Mouse (Mus musculus) lung, postnatal 4 days (tissue): ENCODE measurements around the gene Baiap2l1.

Experiments used
- DNase-seq, 2 experiments: peaks; one replicate each; pipeline ENCODE4 v3.0.0; 2021

Baiap2l1 gene

GRCm38 (mm10) chr5:144223503-144223862 is 134.4 kb downstream of the Baiap2l1 start, which contains the start of gene Tecpr1:
TSS of gene Tecpr1 (minus strand) at chr5:144223615.
- DNase-seq, result peak; percentile 96 to 97

- DNase-seq, result peak; percentile 73 to 83
Measured at GRCm38 (mm10) chr5:144222811-144223502, 135.0 kb downstream of the Baiap2l1 start.

GRCm38 (mm10) chr5:144221305-144221704 is 136.6 kb downstream of the Baiap2l1 start:
- peak; percentile 52 for DNase-seq

- DNase-seq, result no peak
Measured at GRCm38 (mm10) chr5:144219936-144220335, 138.0 kb downstream of the Baiap2l1 start.

- peak; percentile 44 to 57 for DNase-seq
Measured at GRCm38 (mm10) chr5:144219306-144219705, 138.6 kb downstream of the Baiap2l1 start.

- no peak for DNase-seq
Measured at GRCm38 (mm10) chr5:144218061-144218460, 139.9 kb downstream of the Baiap2l1 start.

GRCm38 (mm10) chr5:144215992-144216391 is 141.9 kb downstream of the Baiap2l1 start:
- DNase-seq, result no peak
